Mouse (Mus musculus): ENCODE data around the gene Cirbp.

Cirbp gene

DNA sequence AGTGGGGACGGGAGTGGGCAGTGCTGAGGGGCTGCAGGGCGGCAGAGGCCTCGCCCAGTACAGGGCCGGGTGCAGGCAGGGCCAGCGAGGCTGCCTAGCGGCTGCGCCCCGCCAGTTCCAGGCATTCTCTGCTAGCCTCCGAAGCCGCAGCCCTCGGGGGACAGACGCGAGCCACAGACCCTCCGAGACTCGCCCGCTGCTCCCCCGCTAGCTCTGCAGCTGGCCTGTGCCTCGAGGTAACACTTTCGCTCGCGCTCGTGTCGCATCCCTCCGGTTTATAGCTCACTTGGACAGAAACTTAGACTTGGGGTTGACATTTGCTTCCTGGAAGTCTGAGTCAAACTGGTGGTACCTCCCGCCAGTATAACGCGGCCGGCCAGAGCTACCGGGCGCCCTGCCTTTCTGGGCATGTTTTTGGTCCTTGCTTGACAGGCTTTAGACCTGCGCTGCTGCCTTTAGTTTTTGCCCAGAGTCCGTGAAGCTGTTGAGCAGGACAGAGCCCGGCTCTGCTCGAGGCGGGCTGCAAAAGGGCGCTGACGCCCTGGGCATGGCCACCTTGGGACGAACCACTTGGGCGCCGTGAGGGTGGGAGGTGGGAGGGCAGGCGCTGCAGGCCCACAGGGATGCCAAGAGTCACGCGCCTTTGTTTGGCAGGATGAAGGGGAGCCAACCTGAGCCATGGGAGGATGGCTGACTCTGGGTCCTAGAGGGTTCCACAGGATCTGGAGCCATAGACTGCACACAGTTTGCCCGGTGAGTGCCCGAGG, 6.2 kb downstream of the Cirbp start:
- no peak for DNase-seq (ENCODE audit: low read depth, low spot score)

DNA sequence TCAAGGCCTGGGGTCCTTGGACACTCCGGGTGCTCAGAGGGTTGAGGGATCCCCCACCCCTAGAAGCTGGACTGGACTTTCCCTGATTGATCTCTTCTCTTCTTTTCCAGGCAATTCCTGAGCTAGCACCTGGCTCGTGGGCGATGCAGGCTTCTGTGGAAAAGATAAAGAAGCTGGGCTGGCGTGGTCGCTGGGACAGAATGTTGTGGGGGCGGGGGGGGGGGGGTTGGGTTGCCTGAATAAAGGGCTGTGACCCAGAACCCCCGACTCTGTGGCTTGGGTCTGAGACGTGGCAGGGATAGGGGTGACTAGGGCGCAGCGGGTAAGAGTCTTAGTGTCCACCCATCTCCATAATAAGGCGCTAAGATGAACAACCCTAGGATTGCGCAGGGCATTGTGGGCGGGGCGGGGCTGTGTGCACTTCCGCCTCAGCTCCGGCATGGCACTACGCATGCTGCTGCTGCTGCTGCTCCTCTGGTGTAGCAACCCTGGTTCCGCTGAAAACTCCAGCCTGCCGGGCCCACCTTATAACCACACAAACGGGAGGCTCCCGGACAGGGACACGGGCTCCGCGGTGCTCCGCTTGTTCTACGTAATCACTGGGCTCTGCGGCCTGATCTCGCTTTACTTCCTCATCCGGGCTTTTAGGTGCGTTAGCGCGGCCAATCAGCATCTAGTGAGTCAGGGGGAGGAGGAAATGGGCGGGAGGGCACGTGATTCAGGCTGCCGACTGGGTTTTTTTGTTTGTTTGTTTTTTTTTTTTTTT, 6.9 kb downstream of the Cirbp start, which contains the start of gene 1600002K03Rik:
1600002K03Rik (plus strand) TSS at position 418 of the 766 bp plus-strand sequence.
- no peaks in the 10 kb centered on the region for H3K27me3 ChIP-seq (ENCODE audit: control insufficient read depth, insufficient read depth, low read length, poor library complexity, severe bottlenecking)
- peaks cover 11% of the 10 kb centered on the region for H3K36me3 ChIP-seq (ENCODE audit: control insufficient read depth, insufficient read depth, low read length, poor library complexity, severe bottlenecking)
- DNase-seq (ENCODE audit: low read depth, low spot score): peak; percentile 97

More for the DNA sequence above, 6.2 kb downstream of the Cirbp start:
- H3K36me3 ChIP-seq (ENCODE audit: control insufficient read depth, insufficient read depth, low read length, poor library complexity, severe bottlenecking): peaks cover 11% of the 10 kb centered on the region
- no peaks in the 10 kb centered on the region for H3K27me3 ChIP-seq (ENCODE audit: control insufficient read depth, insufficient read depth, low read length, poor library complexity, severe bottlenecking)

DNA sequence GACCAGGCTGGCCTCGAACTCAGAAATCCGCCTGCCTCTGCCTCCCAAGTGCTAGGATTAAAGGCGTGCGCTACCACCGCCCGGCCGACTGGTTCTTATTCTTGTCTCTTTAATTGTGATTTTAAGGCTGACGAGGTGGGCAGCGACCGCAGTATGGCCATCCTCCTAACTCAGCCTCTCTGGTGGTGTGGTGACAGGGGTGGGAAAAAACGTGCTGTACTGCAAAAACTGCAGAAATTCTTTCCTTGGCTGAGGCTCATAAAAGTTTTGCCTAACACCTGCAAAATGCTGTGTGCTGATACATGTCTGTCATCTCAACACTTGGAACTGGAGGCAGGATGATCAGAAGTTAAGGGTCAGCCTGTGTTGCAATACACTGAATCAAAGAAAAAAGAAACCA, 7.6 kb downstream of the Cirbp start:
- DNase-seq (ENCODE audit: low read depth, low spot score): no peak
- no peaks in the 10 kb centered on the region for H3K27me3 ChIP-seq (ENCODE audit: control insufficient read depth, insufficient read depth, low read length, poor library complexity, severe bottlenecking)
- peaks cover 11% of the 10 kb centered on the region for H3K36me3 ChIP-seq (ENCODE audit: control insufficient read depth, insufficient read depth, low read length, poor library complexity, severe bottlenecking)

DNA sequence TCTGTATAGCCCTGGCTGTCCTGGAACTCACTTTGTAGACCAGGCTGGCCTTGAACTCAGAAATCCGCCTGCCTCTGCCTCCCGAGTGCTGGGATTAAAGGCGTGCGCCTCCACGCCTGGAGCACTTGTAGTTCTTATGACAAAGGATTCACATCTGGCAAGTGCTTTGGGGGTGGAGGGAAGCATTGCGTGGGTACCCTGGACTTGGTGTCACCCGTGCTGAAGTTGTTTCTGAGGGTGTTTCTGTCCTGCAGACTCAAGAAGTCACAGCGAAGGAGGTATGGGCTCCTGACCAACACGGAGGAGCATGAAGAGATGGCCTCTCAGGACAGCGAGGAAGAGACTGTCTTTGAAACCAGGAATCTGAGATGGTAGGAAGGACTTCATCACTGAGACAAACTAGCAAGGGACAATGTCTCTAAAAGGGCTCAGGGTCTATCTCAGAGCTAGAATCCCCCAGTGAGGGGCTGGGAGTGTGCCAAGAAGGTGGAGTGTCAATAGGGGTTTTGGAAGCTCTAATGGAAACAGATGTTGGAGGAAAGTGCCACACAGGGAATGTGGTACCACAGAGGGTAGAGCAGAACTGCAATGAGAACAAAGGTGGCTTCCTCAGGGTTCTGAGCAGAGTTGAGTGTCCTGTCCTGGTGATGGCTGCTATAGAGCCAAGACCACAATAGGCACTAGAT, 8.3 kb downstream of the Cirbp start:
- no peaks in the 10 kb centered on the region for H3K27me3 ChIP-seq (ENCODE audit: control insufficient read depth, insufficient read depth, low read length, poor library complexity, severe bottlenecking)
- DNase-seq (ENCODE audit: low read depth, low spot score): no peak
- peaks cover 11% of the 10 kb centered on the region for H3K36me3 ChIP-seq (ENCODE audit: control insufficient read depth, insufficient read depth, low read length, poor library complexity, severe bottlenecking)

DNA sequence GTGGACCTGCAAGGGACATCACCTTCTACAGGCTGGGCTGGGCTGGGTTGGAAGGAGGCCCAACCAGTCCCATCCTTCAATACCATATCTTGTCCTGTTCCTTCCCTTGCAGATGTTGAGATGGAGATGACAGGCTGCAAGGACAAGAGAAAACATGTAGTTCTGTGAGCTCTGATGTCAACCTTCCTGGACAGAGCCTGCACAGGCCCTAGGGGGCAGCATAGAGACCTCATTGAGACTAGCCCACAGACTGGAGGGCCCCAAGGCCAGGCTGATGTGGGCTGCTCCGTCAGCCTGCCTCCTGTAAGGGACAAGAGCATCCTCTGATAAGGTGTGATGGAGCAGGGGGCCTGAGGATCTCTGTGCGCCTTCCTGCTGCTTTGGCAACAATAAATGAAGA, 8.9 kb downstream of the Cirbp start:
- Histone ChIP-seq H3K27me3 (ENCODE audit: control insufficient read depth, insufficient read depth, low read length, poor library complexity, severe bottlenecking) (no peaks in the 10 kb centered on the region), H3K36me3 (ENCODE audit: control insufficient read depth, insufficient read depth, low read length, poor library complexity, severe bottlenecking) (peaks cover 11% of the 10 kb centered on the region)
- peak; percentile 78 for DNase-seq (ENCODE audit: low read depth, low spot score)

DNA sequence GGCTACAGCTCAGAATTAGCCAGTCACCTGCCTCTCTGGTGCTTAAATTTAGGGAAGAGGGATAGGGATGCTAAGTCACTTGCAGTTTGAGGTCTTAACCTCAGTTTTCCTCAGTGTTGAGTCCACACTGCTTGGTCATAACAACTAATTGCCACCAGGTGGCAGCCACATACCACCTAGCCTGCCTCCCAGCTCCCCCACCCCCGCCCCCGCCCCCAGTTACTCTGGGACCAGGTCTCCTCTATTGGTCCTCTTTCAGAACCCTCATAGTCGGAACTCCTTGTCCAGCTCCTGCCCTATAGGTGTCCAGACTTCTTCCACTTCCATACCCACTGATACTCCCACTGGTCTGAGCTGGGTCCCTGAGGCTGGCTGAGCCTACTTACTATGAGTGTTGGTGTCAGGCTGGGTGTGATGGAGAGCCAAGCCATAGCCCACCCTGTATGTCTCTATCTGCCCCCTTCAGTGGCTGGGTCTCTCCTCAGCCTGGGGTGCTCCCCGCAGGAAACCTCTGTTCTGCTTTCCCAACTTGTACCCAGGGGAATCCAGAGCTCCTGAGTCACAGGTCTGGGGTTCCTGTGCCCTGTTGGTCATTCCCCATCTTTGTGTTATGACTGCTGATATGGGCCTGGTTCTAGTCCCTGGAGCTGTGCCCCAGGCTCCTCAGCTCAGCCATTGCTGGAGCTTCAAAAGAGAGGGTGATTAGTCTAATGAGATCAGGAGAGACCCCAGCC, 9.9 kb downstream of the Cirbp start:
- Histone ChIP-seq H3K36me3 (ENCODE audit: control insufficient read depth, insufficient read depth, low read length, poor library complexity, severe bottlenecking) (peaks cover 6% of the 10 kb centered on the region), H3K27me3 (ENCODE audit: control insufficient read depth, insufficient read depth, low read length, poor library complexity, severe bottlenecking) (no peaks in the 10 kb centered on the region)
- DNase-seq (ENCODE audit: low read depth, low spot score): peak; percentile 73

DNA sequence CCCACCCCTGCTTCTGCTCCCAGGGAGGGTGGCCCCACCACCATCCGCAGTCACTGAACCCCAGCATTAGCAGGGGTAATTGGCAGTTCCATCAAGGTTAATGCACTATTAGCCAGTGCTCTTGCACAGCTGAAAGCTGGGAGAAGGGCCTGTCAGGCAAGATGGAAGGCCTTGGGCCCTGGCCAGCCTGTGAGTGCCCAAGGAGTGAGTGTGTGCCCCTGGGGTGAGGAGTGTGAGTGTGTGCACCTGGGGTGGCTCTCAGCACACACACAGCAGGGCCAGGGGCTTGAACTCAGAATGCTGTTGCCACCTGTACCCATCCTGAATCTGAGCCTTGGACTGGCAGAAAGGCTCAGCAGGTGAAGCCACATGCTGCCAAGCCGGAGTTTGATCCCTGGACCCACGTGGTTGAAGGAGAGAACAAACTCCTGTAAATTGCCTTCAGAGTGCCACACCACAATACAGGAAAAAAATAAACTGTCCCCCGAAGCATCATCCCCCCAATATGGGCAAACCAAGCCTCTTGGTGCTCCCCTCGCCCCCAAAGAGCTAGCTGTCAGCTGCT, 10.6 kb downstream of the Cirbp start:
- H3K36me3 ChIP-seq (ENCODE audit: control insufficient read depth, insufficient read depth, low read length, poor library complexity, severe bottlenecking): peaks cover under 1% of the 10 kb centered on the region; the same call in 1 of the 2 replicates
- no peaks in the 10 kb centered on the region for H3K27me3 ChIP-seq (ENCODE audit: control insufficient read depth, insufficient read depth, low read length, poor library complexity, severe bottlenecking)
- DNase-seq (ENCODE audit: low read depth, low spot score): no peak

DNA sequence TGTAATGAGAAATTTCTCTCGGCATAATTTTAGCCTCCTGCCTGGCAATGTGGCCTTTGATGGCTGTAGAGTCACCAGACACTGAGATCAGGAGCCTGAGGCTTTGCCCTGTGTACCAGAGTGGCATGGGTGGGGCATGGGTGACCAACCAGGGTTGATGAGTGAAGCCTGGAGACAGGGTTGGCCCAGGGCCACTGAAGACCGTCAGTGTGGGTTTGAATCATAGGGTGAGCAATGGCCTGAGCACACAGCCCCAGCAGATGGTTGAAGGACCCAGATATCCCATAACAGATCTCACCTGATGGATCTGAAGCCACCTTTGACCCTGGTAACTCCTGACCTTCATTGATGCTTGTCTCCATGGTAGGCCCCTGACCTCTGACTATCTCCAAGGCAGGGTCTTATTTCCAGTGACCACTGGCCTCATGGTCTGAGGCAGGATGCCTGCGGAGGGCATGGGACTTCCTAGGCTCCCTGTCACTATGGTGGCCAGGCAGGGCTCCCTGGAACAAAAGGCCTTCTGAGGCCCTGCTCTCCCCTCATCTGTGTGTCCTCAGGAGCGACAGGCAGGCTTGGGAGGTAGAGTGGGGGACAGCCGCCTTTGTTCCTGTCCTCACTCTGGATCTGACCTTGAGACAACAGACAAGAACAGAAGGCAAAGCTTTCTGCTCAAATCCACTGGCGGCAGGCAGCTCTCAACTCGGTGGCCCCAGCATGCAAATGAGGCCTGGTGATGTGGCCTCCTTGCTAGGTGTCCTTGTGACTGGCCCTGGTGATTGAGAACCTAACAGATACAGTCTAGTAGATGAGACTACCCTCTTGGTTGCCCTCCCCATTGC, 11.9 kb downstream of the Cirbp start:
- no peaks in the 10 kb centered on the region for H3K36me3 ChIP-seq (ENCODE audit: control insufficient read depth, insufficient read depth, low read length, poor library complexity, severe bottlenecking)
- no peak for DNase-seq (ENCODE audit: low read depth, low spot score)
- H3K27me3 ChIP-seq (ENCODE audit: control insufficient read depth, insufficient read depth, low read length, poor library complexity, severe bottlenecking): no peaks in the 10 kb centered on the region

DNA sequence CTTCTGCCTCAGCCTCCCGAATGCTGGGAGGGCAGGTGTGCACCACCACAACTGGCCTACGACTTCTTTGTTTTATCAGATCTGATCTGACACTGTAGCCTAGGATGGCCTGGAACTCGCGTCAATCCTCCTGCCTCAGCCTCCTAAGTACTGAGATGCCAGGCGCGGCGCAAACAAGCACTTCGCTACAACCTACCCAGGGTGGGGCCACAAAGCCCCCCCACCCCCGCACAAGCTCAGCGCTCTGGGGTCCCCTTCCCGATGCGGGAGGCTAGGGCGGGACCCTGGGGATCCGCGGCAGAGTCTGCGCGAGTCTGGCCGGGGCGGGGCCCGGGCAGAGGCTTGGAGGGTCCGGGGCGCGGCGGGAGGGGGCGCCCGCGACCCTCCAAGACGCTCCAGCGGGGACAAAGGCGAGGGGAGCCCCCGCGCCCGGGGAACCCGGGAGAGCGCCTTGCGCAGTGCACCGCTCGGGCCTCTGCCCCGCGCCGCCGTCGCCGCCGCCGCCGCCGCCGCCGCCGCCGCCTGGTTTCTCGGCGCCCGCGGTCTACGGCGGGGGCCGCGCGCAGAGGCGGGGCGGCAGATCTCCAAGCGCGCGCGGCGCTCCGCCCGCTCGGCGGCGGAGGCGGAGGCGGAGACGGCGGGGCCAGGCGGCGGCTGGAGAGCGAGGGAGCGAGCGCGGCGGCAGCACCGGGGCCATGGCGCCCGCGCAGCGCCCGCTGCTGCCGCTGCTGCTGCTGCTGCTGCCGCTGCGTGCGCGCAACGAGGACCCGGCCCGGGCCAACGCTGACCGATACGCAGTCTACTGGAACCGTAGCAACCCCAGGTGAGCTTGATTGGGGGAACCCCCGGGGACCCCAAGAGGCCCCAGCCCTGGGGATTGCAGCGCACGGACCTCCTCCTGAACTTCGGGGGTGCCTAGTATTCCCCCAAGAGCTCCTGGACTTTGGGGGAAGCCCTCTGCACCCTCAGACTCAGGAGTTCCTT, 13.6 kb downstream of the Cirbp start, which contains the start of gene Efna2:
Efna2 (plus strand) TSS at position 415 of the 984 bp plus-strand sequence.
- no peaks in the 10 kb centered on the region for H3K27me3 ChIP-seq (ENCODE audit: control insufficient read depth, insufficient read depth, low read length, poor library complexity, severe bottlenecking)
- DNase-seq (ENCODE audit: low read depth, low spot score): no peak

DNA sequence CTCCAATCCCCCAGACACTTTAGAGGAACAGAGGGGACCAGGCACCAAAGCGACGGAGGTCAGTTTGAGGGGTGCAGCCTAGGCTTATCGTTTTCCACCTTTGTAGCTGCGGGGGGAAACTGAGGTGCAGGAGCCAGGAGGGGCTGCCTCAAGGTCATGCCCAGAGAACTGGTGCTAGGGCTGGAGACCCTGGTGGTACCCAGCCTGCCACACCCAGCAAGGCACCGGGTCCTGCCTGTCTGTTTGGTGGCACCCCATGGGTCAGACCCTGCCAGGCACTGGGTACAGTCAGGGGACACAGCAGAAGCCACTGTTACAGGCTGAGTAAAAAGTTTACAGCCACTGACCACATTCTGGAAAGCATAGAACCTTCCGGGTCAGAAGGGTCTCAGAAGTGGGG, 14.5 kb downstream of the Cirbp start:
- no peak for DNase-seq (ENCODE audit: low read depth, low spot score)
- no peaks in the 10 kb centered on the region for H3K36me3 ChIP-seq (ENCODE audit: control insufficient read depth, insufficient read depth, low read length, poor library complexity, severe bottlenecking)

More for the DNA sequence above, 13.6 kb downstream of the Cirbp start, which contains the start of gene Efna2:
- H3K36me3 ChIP-seq (ENCODE audit: control insufficient read depth, insufficient read depth, low read length, poor library complexity, severe bottlenecking): no peaks in the 10 kb centered on the region

DNA sequence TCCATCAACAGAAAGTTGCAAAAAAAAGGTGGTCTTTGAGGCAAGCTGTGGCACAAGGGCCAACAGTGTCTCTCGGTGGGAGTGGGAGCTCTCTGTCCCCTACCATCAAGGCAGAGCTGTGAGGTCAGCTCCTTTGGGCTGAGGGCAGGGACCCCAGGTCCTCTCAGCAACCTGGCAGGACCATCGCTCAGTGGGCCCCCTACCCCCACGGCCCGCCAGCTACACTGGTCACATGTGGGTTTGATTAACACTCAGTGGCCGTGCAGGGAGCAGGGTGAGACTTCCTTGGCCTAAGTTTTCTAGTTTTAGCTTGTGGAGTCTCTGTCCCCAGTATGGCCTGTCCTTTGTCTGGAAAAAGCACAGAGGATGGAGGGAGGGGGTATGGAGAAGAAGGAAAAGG, 15.0 kb downstream of the Cirbp start:
- DNase-seq (ENCODE audit: low read depth, low spot score): no peak
- Histone ChIP-seq H3K36me3 (ENCODE audit: control insufficient read depth, insufficient read depth, low read length, poor library complexity, severe bottlenecking) (no peaks in the 10 kb centered on the region), H3K27me3 (ENCODE audit: control insufficient read depth, insufficient read depth, low read length, poor library complexity, severe bottlenecking) (no peaks in the 10 kb centered on the region)

More for the DNA sequence above, 14.5 kb downstream of the Cirbp start:
- no peaks in the 10 kb centered on the region for H3K27me3 ChIP-seq (ENCODE audit: control insufficient read depth, insufficient read depth, low read length, poor library complexity, severe bottlenecking)

DNA sequence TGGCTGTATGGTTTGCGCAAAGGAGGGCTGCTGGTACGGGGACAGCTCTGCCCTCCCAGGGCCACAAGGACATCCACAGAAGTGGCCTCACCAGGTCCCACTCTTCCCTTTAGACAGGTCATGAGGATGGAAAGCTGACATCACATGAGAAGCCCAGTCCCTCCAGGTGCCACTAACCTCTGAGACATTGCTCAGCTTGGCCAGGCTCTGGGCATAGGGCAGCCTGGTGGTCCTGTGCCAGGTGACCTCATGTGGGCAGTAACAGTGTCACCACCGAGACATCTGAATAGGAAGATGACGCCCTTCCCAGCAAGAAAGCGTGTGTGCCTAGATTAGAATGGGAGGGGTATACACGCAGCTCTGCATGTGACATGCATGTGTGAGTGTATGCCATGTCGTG, 16.8 kb downstream of the Cirbp start:
- H3K27me3 ChIP-seq (ENCODE audit: control insufficient read depth, insufficient read depth, low read length, poor library complexity, severe bottlenecking): peaks cover 2% of the 10 kb centered on the region
- DNase-seq (ENCODE audit: low read depth, low spot score): no peak
- no peaks in the 10 kb centered on the region for H3K36me3 ChIP-seq (ENCODE audit: control insufficient read depth, insufficient read depth, low read length, poor library complexity, severe bottlenecking)
